Mouse (Mus musculus) liver, postnatal 0 days (tissue): ENCODE data around the gene Ctsd.

Experiments
- CTCF ChIP-seq: sonication (generic); IDR thresholded peaks from 2 replicates; pipeline ENCODE4 v1.5.1; 2016; ENCODE audit warnings: antibody characterized with exemption, low read depth
- EP300 ChIP-seq: IDR thresholded peaks from 2 replicates; pipeline ENCODE4 v1.6.1; 2016; ENCODE audit warnings: antibody characterized with exemption, low read depth, mild to moderate bottlenecking

DNA sequence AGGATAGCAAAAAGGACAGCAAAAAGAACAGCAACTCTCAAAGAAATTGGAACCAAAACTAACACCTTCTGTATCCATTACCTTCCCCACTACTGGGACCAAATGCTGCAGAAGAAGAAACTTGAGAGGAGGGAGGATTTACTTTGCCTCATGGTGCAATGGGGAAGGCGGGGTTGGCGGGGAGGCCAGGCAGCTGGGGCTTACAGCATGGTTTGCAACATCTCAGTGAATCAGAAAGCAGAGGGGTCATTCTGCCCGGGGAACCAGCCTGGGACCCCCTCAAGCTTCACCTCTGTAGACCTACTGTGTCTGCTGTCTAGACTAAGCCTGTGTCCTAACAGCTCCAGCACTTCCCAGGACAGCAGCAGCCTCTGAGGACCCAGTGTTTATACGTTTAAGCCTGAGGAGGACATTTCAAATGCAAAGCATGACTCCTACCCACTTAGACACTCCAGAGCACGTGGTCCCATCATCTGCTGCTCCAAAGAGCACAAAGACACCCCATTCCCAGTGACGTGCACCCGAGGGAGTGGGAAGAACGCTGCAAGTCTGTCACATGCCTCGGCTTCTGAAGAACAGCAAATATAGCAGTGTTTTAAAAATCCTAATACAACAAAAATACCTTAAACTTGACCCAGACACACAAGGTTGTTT lies 38.4 kb downstream of the Ctsd start:
- TF ChIP-seq CTCF (no peak), EP300 (no peak)
